Mouse (Mus musculus) lung, postnatal 0 days (tissue): ENCODE results near the gene Cmtm6.

Source experiments
- CTCF ChIP-seq: IDR thresholded peaks from 2 replicates; pipeline ENCODE4 v1.5.1; 2016; ENCODE audit warnings: antibody characterized with exemption, mild to moderate bottlenecking
- EP300 ChIP-seq: IDR thresholded peaks from 2 replicates; pipeline ENCODE4 v1.6.1; 2016; ENCODE audit warnings: antibody characterized with exemption, mild to moderate bottlenecking, control low read depth

DNA sequence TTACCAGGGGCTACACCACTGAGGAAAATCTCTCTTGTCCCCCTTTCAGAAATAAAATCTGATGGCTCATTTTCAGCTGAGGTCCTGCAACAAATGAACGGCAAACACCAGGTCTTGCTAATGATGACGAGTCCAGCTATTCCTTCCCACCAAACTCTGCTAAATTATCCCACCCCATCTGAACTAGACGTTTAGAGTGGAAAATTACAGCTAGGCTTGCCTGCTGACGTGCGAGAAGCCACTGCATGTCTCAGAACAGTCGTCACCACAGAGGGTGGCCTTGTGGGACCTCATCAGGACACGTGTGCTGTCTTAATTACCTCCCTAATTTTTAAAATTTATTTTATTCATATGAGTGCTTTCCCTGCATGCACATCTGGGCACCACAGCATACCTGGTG, 40.6 kb downstream of the Cmtm6 start:
- TF ChIP-seq CTCF (no peak), EP300 (no peak)
